Mouse (Mus musculus) adrenal gland, adult 8-10 months (tissue): ENCODE measurements around the gene Scly. TPM values are rescaled to one million over a fixed set of nuclear protein-coding genes. Genes with fewer than 3 reads are reported as not detected.
A peak's percentile ranks its signal among the peaks of the same experiment; 100 is the strongest.

Source experiments
- DNase-seq: peaks from one replicate; pipeline ENCODE4 v3.0.0; 2022
- total RNA-seq, 4 experiments: library from RNA; stranded (reverse); gene quantifications; 2 replicates each; pipeline ENCODE4 v1.2.4; 2022

Gene Scly
- total RNA-seq, 4 experiments from 2014 or later, result 31.4 to 42.7 (median 35.8) TPM

DNA sequence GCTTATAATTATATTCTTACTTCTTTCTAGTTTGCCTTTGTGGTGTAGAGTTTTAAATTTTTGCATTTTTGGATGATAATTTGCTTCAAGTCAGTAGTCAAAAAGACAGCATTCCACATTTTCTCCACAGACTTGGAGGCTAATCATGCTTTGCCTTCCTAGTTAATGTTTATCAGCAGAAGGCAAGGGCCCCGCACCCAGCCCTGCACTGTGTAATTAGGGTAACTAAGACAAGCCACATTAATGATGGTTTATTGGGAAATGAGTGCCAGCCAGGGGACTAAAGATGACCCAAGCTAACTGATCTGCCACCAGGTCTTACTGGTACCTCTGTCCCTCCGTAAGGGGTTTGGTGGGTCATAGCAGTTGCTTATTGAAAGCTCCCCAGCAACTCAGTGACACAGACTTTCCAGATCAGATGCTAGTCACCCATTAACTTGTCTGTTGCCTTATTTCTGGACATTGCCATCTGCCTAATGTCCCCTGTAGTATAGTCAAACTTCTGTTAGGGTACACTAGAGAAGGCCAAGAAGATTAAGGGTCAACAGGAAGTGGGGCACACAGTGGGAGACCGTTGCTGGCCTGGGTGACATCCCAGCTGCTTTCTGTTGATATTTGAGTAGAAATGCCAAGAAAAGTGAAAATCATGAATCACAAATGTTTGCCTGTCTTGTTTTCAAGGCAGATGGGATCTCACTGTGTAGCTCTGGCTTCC lies 3.2 kb downstream of the Scly start:
- no peak for DNase-seq

DNA sequence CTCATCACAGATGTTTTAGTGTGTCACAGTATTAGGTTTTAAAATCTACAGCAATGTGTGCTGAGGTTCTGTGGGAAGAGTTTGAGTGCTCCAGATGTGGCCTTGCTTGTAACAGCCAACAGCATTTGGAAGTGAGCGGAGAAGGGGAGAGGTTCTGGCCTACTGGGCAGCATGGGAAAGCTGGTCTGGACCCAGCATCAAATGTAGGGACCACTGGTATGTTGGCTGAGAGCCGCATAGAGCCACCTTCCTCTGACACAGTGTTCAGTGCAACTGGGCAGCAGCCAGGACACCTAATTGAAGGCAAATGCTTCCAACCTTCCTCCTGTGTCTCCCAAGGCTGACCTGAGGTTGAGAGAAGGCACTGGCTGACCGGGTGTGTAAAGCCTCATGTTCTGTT lies 3.9 kb downstream of the Scly start:
- no peak for DNase-seq

DNA sequence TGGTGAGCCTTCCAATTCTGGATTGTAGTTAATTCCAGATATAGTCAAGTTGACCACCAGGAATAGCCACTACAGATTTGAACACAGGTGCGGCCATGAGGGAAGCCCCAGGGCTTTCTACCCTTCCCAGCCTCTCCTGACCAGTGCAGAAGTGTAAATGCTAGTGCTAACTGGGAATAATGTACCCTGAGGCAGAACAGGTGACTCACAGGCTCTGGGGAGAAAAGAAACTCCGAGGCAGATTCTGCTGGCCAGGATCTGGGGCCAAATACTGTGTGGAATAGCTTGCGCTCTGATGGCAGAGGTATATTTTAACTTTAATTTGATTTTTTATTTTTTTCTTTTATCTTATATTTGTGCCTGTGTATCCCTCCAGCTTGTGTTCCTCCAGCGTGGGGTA lies 6.5 kb downstream of the Scly start:
- no peak for DNase-seq

DNA sequence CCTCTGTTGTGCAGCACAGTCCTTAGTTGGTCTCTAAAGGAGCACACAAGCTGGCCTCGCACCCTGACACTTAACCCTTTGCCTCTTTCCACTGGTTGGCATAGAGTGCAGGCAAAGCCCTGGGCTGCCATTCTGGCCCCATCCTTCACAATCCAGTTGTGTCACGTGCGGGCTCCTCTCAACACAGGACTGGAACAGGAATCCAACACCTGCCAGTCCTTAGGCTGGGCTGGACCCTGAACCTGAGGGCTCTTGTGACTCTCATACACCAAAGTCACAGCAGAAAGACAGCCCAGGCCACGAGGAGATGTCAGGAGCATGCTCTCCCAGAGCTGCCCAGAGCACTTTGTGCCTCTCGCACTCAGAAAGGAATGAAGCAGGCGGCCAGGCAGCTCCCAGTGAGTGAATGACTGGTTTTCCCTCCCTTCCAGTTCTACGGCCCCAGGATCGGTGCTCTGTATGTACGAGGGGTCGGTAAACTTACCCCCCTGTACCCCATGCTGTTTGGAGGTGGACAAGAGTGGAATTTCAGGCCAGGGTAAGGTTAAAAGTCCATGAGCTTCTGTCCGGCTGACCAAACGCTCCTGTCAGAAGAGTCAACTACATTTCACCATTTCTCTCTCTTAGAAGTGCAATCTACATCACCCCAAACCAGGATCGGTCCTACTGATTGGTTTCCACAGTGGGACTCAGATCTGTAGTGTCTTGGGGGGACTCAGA lies 11.4 kb downstream of the Scly start:
- DNase-seq, result no peak

DNA sequence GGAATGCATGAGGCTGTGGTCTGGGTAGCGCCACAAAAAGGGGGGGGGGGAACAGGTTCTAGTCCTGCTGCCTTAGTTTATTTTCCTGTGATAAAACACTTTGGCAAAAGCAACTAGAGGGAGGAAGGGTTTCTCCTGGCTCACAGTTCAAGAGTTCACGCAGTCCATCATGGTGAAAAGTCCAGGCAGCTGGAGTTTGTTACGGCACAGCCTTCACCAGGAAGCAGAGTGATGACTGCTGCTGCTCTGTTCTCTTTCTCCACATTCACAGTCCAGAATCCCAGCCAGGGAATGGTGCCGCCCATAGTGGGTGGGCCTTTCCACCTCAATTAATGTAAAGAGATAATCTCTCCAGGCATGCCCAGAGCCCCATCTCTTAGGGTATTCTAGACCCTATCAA lies 14.1 kb downstream of the Scly start:
- no peak for DNase-seq

DNA sequence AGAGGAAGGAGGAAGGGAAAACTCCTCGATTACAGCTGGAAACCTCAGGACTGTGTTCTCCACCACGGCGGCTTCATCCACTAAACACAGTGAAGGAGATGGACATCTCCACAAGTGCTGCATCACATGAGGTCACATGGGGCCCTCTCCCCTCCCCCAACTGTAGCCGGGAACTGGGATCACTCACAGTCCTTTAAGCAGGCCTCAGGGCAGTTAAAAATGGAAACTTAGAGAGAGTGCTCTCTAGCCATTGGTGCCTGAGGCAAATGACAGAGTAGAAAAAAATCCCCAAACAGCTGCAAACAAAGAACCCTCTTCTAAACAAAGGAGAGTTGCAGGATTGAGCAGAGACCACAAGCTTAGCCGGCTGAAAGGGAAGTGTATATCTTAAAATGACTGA lies 15.1 kb downstream of the Scly start:
- no peak for DNase-seq

DNA sequence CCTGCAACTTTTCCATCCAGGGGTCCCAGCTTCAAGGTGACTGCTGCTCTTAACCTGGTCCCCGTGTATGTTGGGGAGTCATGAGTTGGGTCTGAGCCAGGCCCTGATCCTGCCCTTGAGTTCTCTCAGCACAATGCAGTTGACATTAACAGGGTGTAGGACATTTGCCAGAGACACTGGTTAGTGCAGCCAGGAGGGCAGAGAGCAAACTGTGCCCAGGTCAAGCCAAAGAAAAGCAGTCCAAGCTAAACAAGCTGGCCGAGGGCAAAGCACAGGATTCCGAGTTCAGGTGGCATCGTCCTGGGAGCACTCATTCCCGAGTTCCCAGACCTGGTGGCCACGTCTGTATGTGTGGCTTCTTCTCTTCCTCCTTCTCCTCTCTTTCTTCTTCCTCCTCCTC lies 19.5 kb downstream of the Scly start:
- DNase-seq, result no peak

DNA sequence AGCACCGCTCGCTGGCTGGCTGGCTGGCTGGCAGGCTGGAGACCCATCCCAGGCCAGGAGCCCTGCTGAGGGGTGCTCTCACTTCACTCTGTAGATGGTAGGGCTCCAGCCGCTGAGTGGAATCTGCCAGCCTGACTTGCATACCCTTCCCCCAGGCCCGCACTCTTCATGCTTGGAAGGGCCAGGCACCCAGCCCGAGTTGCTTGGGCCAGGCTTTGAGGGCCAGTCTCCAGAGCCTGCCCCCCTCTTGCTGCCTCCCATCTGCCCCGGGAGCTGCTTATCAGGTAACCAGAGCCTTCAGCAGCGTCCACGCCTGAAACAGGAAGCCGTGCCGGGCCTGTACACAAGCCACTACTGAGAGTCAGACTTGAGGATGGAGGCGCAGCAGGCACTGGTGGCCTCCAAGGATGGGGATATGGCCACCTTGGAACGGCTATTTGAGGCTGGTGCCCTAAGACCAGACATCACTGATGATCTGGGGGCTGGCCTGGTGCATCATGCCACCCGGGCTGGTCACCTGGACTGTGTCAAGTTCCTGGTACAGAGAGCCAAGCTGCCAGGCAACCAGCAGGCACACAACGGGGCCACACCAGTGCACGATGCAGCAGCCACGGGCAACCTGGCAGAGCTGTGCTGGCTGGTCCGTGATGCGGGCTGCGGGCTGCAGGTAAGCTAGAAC lies 23.8 kb downstream of the Scly start, which contains the start of gene Espnl:
Gene Espnl (plus strand): TSS at position 316 of the 679 bp plus-strand sequence.
- no peak for DNase-seq

DNA sequence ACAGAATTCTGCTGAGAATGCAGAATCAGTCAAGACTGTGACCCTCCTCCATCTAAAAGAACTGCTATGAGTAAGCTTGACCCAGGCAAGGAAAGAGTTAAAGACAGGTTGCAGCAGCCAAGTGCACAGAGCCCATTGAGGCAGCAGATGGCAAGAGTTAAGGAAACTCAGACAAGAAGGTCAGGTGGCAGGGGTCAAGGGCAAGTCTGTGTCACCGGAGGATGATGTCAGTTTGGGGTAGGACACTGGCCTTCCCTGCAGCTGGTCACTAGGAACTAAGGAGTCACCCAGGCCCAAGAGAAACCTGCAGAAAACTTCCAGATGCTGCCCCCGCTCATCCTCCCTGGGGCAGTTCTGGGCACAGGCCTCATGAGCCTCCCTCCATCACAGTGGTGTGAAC lies 26.5 kb downstream of the Scly start:
- no peak for DNase-seq

DNA sequence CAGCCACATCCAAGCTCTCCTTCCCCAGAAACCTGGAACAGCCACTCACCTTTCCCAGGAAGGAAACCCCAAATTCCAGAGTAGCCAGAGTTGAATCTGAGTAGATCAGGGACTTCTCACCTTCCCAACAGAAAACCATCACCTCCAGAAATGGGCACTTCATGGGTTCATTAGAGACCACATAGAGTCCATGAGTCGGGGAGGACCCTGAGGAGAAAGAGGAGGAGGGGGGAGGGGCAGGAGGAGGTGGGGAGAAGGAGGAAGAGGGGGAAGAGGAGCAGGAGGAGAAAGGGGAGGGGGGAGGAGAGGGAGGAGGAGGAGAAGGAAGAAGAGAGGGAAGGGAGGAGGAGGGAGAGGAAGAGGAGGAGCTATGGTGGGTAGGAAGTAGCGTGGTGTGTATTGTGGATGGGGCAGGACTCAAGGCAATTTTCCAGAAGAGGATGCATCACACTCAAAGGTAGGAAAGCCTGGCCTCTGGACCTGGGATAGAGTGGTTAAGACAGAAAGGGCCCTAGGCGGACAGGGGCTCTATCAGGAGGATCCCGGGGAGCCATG lies 27.4 kb downstream of the Scly start:
- DNase-seq, result no peak

DNA sequence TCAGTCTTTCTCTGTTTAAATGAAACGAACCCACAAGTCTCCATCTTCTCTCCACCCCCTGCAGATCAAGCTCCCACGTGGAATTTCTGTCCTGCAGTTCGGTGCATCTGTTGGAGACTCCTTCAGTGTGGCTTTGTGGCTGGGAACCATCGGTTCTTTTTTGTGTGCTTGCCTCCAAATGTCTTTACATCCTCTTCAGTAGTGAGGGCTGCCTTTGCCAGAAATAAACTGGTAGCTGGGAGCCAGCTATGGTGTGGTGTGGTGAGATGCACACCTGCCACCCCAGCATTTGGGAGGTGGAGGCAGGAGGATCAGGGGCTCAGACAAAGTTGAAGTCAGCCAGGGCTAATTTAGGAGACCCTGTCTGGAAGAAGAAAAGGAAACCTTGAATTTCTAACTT lies 34.0 kb downstream of the Scly start:
- DNase-seq, result no peak

DNA sequence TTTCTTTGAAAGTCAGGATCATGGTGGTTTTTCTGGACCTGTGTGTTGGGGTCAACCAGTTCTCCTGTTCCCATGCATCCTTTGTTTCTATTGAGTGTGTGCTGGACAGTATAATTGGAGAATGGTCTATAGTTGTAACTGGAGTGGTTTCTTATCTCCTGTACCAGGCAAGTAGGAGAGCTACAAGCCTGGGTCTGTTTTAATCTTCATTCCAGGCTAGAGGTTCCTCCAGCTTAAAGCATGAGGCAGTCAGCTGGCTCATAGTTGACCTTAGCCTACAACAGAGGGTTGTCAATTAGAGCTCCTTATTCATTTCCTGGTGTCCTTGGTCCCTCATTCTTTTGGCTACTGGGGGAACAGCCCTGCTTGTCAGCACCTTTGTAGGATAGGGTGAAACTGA lies 35.4 kb downstream of the Scly start:
- DNase-seq, result no peak

DNA sequence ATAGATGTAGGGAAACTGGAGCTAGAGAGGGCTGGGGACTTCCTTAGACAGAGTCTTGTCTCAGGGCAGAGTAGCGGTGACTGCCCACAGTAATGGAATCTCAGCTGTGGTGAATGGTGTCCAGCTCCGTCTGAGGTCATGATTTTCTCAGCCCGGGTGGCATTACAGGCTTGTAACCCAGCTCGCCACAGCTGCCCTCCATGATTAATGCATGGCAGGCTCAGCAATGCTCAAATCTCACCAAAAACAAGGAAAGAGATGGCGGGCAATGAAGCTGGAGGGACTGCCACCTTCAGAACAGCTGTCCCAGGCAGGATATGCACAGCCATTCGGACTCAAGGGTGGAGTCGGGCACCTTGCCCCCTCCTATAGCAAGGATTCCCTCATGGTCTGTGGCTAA lies 39.2 kb downstream of the Scly start:
- DNase-seq, result no peak

DNA sequence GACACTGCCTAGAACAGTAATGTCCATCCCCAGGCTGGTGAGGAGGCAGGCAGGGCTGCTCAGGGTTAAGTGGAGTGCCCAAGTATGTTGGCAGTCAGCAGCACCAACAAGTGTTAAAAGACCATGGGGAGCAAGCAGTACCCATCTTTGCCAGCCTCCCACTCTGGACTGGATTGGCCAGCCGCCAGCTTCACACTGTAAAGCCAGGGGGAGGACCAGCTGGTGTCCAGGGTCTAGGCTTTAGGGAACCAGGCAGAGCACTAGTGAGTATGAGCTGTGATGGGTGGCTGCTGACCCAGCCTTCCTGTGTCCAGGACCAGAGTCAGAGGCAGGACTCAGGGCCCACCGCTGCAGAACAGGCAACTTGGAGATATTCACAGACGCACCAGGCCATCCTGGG lies 45.9 kb downstream of the Scly start:
- DNase-seq, result no peak

DNA sequence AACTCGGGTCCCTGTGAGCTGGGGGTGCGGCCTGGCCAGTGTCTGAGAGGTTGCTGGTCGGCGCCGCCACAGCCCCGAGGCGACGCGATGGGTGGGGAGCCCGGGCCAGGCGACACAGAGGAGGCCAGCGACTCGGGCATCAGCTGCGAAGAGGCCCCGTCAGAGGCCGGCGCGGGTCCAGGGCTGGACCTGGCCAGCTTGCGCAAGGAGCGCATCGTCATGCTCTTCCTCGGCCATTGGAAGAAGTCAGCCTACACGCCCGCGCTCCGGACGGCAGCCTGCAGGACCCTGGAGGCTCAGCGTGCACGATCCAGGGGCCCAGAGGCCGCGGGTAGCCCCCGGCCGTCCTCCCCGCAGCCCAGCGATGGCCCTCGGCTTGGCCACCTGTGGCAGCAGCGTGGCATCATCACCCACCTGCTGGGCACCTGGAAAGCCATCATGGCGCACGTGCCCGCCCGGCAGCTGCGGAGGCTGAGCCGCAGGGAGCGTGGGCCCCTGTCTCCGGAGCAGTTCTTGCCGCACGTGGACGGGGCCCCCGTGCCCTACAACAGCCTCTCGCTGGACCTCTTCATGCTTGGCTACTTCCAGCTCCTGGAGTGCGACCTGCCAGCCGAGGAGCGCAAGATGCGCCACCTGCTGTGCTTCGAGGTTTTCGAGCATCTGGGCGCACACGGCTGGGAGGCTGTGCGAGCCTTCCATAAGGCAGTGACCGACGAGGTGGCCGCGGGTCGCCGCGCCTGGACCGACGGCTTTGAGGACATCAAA lies 47.0 kb downstream of the Scly start:
- DNase-seq, result no peak

DNA sequence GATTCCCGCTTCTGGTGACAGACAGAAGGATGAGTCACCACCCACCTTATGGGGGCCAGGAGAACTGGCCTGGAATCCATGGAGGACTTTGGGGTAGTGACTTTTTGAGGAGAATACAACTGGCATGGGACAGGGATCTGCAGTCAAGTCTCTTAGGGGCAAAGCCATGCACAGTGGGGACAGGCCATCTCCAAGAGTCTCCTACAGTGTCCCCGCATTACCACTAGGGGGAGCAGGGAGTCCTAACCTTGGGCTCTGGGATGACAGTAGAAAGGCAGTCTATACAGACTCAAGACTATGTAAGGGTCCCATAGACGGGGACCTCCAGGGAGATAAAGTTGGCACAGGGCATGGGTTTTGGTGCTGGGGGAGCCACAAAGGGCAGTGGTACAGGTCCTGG lies 48.8 kb downstream of the Scly start:
- peak; percentile 43 for DNase-seq

DNA sequence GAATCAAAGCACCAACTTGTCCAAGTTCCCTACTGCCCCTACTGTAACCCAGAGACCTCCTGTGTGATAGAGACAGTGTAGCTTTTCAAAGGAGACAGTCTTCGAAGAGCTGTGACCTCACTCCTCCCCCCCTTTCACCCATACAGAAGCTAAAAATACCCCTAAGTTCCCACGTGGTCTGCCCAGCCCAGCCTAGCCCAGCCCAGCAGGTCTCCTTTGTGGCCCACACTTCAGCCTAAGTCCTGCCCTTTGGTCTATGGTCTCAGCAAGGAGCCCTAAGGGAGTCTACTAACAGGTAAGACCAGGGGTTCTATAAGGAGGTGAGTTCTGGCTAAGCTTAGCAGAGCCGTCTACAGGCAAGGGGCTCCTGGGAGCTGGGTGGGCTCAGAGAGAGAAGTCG lies 52.7 kb downstream of the Scly start, which contains the start of gene Klhl30:
Gene Klhl30 (plus strand): TSS at position 176 of the 400 bp plus-strand sequence.
- no peak for DNase-seq

DNA sequence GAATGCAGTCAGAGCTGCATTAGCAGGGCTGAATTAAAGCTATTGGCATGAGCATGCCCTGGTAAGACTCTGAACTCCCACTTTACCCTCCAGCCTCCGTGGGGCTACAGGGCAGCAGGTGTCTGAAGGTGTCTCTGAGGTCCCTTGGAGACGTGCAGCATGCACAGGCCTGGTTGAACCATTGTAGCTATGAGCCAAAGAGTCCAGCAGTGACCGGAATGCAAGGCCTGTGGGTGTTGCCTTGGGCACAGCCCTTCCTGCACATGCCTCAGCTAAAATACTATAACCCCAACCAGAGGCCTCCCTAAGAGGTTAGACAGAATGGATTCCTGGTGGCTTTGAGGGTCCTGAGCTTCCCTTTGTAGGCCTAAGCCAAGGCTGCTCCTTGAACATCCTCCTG lies 53.1 kb downstream of the Scly start:
- no peak for DNase-seq

DNA sequence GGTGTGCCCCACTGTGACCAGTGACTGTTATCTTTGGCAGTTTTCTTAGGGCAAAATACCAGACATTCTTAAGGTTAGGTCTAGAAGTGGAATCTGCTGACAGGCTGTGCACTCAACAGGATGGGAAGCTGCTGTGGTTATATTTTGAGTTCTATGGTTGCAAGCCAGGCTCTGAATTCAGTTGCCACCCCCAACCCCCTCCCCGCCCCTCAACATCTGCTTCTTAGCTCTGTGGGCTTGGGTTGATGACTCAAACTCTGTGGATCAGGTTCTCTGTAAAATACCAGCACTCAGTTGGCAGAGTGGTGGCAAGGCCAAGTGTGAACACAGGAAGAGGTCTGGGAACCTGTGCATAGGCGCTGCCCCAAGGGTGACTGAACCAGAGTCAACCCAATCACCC lies 54.1 kb downstream of the Scly start:
- no peak for DNase-seq

DNA sequence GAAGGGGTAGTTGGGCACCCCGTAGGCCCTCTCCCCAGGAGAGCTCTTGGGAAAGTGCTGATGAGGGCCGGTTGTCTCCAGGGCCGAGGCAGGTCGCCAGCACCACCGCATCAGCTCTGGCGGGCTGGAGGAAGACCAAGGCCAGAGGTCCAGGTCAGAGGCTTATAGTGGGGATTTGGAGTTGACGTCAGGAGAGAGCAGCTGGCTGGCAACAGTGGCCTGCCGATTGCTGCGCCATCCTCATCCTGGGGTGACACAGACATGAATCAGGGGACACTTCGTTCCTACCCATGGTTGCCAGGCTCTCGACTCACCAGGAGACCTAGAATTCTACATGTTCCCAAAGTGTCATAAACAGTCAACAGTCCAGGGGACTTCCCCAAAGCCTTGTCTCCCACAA lies 58.0 kb downstream of the Scly start:
- no peak for DNase-seq

DNA sequence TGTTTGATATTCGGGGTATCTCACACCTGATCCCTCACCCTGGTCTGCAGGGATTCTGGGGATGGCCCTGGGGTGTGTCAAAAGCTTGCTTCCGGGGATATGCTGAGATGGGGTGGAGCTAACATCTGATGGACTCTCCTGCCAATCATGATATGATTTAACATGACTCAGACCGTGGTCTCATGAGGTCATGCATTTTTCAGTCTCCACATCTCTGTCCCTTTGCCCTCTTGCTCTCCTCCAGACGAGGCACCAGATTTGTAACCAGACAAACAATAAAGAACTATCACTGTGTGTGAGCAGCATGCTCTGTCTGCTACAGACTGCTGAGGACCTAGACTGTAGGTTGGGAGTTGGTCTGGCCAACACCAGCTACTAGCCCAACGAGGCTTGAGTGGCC lies 64.0 kb downstream of the Scly start:
- no peak for DNase-seq

DNA sequence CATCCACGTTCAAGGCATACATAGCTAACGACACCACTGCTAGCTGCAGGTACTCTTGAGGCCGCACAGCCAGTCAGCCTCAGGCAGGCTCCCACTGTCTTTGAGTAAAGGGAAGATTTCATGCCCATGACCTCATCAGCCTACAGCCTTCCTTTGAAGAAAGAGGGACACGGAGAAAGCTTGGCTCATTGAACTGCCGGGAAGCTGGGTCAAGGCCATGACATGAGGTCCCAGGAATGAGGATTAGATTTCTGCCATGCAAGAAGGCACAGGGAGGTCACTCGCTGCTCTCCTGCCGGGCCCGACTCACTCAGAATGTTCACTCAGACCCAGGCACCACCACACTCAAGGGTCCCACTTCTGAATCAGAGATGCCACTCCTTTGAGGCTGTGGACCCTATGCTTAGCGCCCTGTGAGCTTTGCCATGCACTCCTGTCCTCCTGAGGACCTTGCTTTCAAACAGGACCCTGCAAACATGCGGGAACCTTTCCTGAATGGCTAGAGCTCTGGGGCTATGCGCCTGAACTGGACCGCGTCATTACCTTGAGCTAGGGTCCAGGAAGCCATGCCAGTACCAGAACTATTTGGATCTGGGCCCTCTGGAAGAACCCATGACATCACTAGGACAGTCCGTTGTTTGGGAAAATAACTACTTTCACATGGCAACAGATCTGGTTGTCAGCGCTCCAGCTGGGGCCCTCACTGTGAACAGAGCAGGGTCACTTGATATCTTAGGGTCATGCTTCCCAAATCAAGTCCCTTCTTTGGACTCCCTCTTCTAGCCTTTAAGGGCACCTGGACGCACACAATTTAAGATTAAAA lies 66.9 kb downstream of the Scly start:
- DNase-seq, result no peak
